Mouse (Mus musculus) heart, postnatal 0 days (tissue): ENCODE measurements around the gene Cacna2d1.

ENCODE experiments used
- CTCF ChIP-seq: IDR thresholded peaks from 2 replicates; pipeline ENCODE4 v1.5.1; 2016; ENCODE audit warnings: antibody characterized with exemption, control low read depth, low read depth
- EP300 ChIP-seq: IDR thresholded peaks from 2 replicates; pipeline ENCODE4 v1.6.1; 2016; ENCODE audit warnings: antibody characterized with exemption, low read depth

GRCm38 (mm10) chr5:15935831-15936710, 1.6 kb downstream of the Cacna2d1 start:
- TF ChIP-seq CTCF (no peak), EP300 (no peak)
